Mouse (Mus musculus) subcutaneous adipose tissue, adult 2 months (tissue): ENCODE results near the gene Gm44596. TPM values are rescaled to one million over a fixed set of nuclear protein-coding genes. Genes with fewer than 3 reads are reported as not detected.

Experiments used
- polyA plus RNA-seq: library from polyadenylated mRNA; depleted of rRNA; stranded (reverse); fragments of >200 nt; gene quantifications from 2 replicates; pipeline ENCODE4 v1.2.3, GENCODE M21; 2012; ENCODE audit warnings: low replicate concordance; rRNA removed

The Gm44596 gene
- not detected in 2 replicates for polyA plus RNA-seq

DNA sequence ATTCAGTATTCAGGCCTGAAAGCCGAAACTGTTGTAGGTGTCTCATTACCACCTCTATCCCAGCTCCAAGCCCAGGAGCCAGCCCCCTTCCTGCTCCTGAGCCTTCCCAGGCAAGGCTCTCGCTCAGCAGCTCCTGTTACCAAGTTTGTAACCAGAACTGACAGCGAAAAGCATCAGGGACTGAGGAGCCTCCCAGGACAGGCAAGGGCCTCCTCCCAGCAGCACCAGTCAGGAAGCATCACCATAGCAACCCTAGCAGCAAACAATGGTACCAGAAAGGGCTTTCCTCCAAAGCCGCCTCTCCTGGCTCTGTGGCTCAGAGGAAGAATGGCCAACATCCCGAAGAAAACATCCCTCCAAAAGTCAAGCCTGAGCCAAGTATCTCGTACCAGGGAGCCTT, at the start of gene Gm44596, which contains the start of gene Tex52:
Gm44596 (plus strand) TSS at position 312 of the 400 bp plus-strand sequence.
Tex52 (plus strand) TSS at position 265 of the 400 bp plus-strand sequence.

DNA sequence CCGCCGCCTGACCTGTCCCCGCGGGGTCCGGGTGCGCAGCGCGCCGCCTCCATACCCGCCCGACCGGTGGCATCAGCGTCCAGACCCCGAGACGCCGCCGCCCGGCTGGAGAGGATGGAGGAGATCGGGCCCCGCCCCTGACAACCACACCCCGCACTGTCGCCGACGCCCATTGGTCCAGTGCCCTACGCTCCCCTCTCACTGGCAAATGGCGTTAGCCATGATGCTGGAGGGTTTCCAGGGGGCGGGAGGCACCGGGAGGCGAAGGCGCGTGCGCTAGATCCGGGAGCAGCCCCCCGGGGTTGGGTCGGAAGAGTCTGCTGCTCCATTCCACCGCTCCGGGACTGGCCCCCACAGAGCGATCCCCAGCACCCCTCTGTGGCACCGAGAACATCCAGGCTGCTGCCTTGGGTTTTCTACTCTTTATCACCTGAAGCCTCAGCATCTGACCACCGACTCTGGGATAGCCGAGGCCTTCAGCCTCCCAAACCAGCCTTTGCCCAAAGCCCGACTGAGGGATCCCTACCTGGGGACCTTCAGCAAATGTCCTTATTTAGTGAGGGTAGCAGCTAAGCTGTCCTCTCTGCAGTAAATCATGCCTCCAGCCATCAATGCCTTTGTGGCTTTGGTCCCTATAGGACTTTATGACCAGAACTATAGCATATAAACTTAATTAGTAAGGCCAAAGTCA, 19.4 kb upstream of the Gm44596 start, which contains the start of gene Tulp3:
Tulp3 (minus strand) TSS at position 126 of the 691 bp plus-strand sequence.

DNA sequence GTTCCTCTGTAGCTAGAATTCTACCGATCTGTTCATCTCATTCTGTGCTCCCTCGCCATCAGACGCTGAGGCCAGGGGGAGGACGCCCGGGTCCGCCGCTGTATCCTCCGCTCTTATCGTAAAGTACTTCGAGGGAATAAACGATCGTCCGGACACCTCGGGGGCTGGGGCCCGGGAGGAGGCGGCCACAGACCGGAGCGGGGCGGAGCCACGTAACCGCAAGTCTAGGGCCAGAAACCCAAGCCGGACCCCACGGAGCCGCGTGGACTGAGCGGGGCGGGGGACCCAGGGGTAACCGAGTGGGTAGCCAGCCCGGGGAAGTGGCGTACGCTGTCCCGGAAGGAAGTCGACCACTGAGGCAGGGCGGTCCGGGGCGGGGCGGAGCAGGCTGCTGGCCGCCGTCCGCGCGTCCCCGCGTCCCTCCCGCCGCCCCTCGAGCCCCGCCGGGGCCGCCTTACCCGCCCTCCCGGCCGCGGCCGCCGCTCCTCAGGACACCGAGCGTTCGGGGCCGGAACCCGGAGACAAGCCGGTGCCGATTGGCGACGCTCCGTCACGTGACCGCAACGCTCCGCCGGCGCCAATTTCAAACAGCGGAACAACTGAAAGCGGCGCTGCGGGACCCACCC, 12.8 kb upstream of the Gm44596 start, which contains the start of the genes Rhno1 and Foxm1:
Rhno1 (minus strand) TSS at position 531 of the 626 bp plus-strand sequence.
Foxm1 (plus strand) TSS at position 587 of the 626 bp plus-strand sequence.

DNA sequence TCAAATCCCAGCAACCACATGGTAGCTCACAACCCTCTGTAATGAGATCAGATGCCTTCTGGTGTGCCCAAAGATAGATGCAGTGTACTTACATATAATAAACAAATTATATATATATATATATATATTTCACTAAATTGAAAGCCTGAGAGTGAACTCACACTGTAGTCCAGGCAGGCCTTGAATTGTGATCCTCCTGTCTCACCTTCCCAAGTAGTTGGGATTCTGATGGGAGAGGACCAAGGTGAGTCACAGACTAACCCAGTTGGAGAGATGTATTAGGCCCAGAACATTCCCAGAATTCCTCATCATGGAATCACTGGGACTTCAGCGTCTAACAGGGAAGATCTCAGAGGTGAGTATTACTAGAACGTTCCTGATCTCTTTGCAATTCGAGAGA, 23.7 kb downstream of the Gm44596 start, which contains the start of gene Nrip2:
Nrip2 (plus strand) TSS at position 301 of the 400 bp plus-strand sequence.

DNA sequence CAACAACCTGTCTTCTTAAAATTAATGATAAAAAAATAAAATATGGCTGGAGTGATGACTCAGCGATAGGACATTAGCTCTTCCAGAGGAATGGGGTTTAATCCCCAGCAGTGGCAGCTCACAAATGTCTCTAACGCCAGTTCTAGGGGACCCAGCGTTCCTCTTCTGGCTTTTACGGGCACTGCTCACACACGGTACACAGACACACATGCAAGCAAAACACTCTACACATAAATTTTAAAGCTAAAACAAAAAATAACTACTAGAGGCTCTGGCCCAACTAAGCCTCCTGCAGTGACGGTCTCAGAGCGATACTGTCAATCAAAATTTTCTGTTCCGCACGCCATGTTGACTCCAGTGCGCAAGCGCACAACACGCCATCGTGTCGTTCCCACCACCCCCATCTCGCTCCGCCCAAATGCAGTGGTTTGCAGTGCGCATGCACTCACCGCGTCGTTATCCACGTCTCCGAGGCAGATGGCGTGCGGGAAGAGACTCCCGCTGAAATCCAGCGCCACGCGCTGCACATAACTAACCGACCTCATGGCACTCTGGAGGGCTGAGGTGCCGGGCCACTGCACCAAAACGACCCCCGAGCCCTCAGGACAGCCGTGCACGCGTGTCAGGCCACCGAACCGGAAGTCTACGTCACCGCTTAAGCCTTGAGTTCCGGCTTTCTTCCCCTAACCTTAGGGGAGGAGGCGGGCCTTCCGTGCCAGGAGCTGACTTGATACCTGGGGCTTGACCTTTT, 49.1 kb downstream of the Gm44596 start, which contains the start of gene Itfg2:
Itfg2 (minus strand) TSS at position 663 of the 751 bp plus-strand sequence.

DNA sequence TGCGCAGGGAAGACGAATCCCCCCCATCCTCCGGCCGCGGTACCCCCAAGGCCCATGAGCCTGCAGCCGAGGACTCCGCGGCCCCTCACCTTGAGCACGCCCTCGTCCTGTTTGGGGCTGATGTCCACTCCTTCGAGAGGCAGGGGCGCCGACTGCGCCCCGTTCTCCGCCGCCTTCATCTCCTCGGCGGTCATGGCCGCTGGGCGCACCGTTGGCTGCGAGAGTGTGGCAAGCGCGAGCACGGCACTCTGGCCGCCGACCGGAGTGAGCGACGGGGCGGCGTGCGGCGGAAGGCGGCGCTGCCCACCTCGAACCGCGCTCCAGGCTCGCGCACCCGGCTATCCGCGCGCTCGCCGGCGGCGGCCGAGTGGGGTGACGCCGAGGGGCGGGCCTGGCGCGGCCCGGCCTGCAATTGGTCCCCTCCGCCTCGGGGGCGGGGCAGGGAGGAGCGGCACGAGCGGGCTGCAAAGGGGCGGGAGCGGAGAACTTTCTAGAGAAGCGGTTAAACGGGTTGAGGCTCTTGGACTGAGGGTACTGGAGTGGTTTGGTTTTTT, 63.1 kb downstream of the Gm44596 start, which contains the start of gene Fkbp4:
Fkbp4 (minus strand) TSS at position 361 of the 554 bp plus-strand sequence.

Other genes with a start within 250 kb of the Gm44596 start
- 83.2 and 136 TPM in 2 replicates for gene Tspan9, start 231.9 kb upstream of the Gm44596 start, polyA plus RNA-seq
- gene Tead4, start 74.7 kb upstream of the Gm44596 start, polyA plus RNA-seq: 2.0 and 2.2 TPM in 2 replicates
- 25.0 and 33.1 TPM in 2 replicates for gene Tulp3, start 19.7 kb upstream of the Gm44596 start, polyA plus RNA-seq
- gene Rhno1, start 12.6 kb upstream of the Gm44596 start, polyA plus RNA-seq: 9.2 and 21.4 TPM in 2 replicates
- 4.2 and 19.2 TPM in 2 replicates for gene Foxm1, start 12.5 kb upstream of the Gm44596 start, polyA plus RNA-seq
- 0.10 and 0.14 TPM in 2 replicates for gene Tex52, start within 50 bp of the Gm44596 start, polyA plus RNA-seq
- 8.2 and 19.7 TPM in 2 replicates for gene Nrip2, start 23.8 kb downstream of the Gm44596 start, polyA plus RNA-seq
- gene Itfg2, start 49.4 kb downstream of the Gm44596 start, polyA plus RNA-seq: 14.2 and 36.2 TPM in 2 replicates
- 59.3 and 223 TPM in 2 replicates for gene Fkbp4, start 63.2 kb downstream of the Gm44596 start, polyA plus RNA-seq
- 0.04 and 0.48 TPM in 2 replicates for gene Pzp, start 151.2 kb downstream of the Gm44596 start, polyA plus RNA-seq
- gene A2ml1, start 206.1 kb downstream of the Gm44596 start, polyA plus RNA-seq: 6.8 TPM in 1 of 2 replicates, not detected in the other
- 0.32 and 1.2 TPM in 2 replicates for gene Klrb1a, start 248.0 kb downstream of the Gm44596 start, polyA plus RNA-seq